Comparison of ENCODE assay signal across 21 mouse cellular contexts in the genomic region with DNA sequence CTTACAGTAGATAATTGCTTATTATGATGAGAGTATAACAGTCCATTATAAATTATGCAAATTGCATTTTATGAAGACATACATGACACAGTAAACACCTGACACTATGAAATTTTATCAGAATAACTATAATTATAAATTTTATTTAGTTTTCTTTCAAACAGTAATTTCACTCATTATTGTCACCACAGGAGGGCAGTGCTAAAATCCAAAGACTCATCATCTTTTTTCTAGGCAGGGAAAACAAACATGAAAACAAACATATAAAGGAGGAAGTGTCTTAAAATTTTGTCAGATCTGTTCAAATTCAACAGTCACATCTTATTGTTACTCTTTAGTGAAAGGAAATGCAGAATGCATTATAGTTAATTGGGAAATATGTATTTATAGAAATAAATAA.
"Had no signal": no experiment of that assay in that cellular context is flagged by ENCODE, and none has a peak within 500 bp of the region (broad histone marks: within the 10 kb centered on the region; RNA-seq: fewer than 3 reads in every experiment).

No protein-coding gene starts in this region.

- H3K4me3 ChIP-seq: gastrocnemius, adult 2 months; heart, embryonic 10.5 days; heart, embryonic 12.5 days; hindbrain, embryonic 10.5 days; hindbrain, embryonic 12.5 days; intestine, embryonic 15.5 days; limb, embryonic 10.5 days; limb, embryonic 12.5 days; liver, embryonic 13.5 days had no signal

- H3K27ac ChIP-seq: gastrocnemius, adult 2 months; heart, embryonic 10.5 days; hindbrain, embryonic 10.5 days; hindbrain, embryonic 12.5 days; hindbrain, embryonic 14.5 days; intestine, embryonic 15.5 days; limb, embryonic 10.5 days; limb, embryonic 12.5 days; liver, embryonic 13.5 days had no signal

- DNase-seq: gastrocnemius, adult 2 months; gastrocnemius, postnatal 10 days; gastrocnemius, postnatal 25 days; heart, adult 18-20 months; heart, postnatal 10 days; heart, postnatal 4 days; kidney, adult 18-20 months; kidney, adult 8-10 months; kidney, postnatal 10 days; kidney, postnatal 25 days; kidney, postnatal 4 days; liver; liver, embryonic 13.5 days had no signal

- H3K27me3 ChIP-seq: heart, embryonic 12.5 days; hindbrain, embryonic 12.5 days; intestine, embryonic 15.5 days; limb, embryonic 12.5 days; liver, embryonic 13.5 days had no signal

- H3K9ac ChIP-seq: heart, embryonic 12.5 days; hindbrain, embryonic 12.5 days; hindbrain, embryonic 14.5 days; intestine, embryonic 15.5 days; limb, embryonic 12.5 days; liver, embryonic 13.5 days had no signal

- H3K36me3 ChIP-seq: heart, embryonic 10.5 days; heart, embryonic 12.5 days; hindbrain, embryonic 10.5 days; hindbrain, embryonic 12.5 days; intestine, embryonic 15.5 days; limb, embryonic 10.5 days; limb, embryonic 12.5 days; liver, embryonic 13.5 days had no signal

- H3K4me1 ChIP-seq: heart, embryonic 10.5 days; heart, embryonic 12.5 days; hindbrain, embryonic 10.5 days; hindbrain, embryonic 12.5 days; intestine, embryonic 15.5 days; limb, embryonic 10.5 days; limb, embryonic 12.5 days; liver, embryonic 13.5 days had no signal

- H3K9me3 ChIP-seq: heart, embryonic 10.5 days; heart, embryonic 12.5 days; hindbrain, embryonic 10.5 days; hindbrain, embryonic 12.5 days; intestine, embryonic 15.5 days; limb, embryonic 10.5 days; limb, embryonic 12.5 days; liver, embryonic 13.5 days had no signal
